Mouse (Mus musculus) limb, embryonic 11.5 days (tissue): ENCODE measurements at regions not wholly inside any gene's neighbourhood (a gene's known extent, or its start where the extent isn't known, plus 50 kb on each side); places are given as distances from the start of the nearest gene placed in this dataset.
A peak's percentile ranks its signal among the peaks of the same experiment; 100 is the strongest.

Experiments
- ATAC-seq: fragments of 200-750 bp; cut with Nextera tagmentation; 2 replicates; pipeline ENCODE4 v1.8.0; 2017; ENCODE audit warnings: low read depth; ENCODE audit not compliant: insufficient number of reproducible peaks, low FRiP score, low TSS enrichment
- DNase-seq: peaks from one replicate; pipeline ENCODE4 v3.0.0-alpha.2; 2015; ENCODE audit warnings: low spot score
- H3K27ac ChIP-seq: fragments of 300-500 bp; sonication (generic); replicated peaks from 2 replicates; pipeline ENCODE4 v1.5.1; 2014; ENCODE audit warnings: low read depth, mild to moderate bottlenecking, low read length
- H3K27me3 ChIP-seq: fragments of 300-500 bp; sonication (generic); 2 replicates; pipeline ENCODE4 v1.6.1; 2014; ENCODE audit warnings: mild to moderate bottlenecking, low read length, mixed read lengths; ENCODE audit not compliant: control insufficient read depth, insufficient read depth
- H3K36me3 ChIP-seq: fragments of 300-500 bp; sonication (generic); 2 replicates; pipeline ENCODE4 v1.6.1; 2014; ENCODE audit warnings: mild to moderate bottlenecking, low read length, moderate library complexity, mixed read lengths; ENCODE audit not compliant: control insufficient read depth, insufficient read depth
- H3K4me1 ChIP-seq: fragments of 300-500 bp; sonication (generic); 2 replicates; pipeline ENCODE4 v1.6.1; 2014; ENCODE audit warnings: low read length, mixed read lengths; ENCODE audit not compliant: control insufficient read depth, insufficient read depth
- H3K4me2 ChIP-seq: fragments of 300-500 bp; sonication (generic); 2 replicates; pipeline ENCODE4 v1.6.1; 2014; ENCODE audit warnings: low read depth, mild to moderate bottlenecking, moderate library complexity; ENCODE audit not compliant: severe bottlenecking
- H3K4me3 ChIP-seq: fragments of 300-500 bp; sonication (generic); 2 replicates; pipeline ENCODE4 v1.5.1; 2014; ENCODE audit warnings: low read depth, low read length
- H3K9ac ChIP-seq: fragments of 300-500 bp; sonication (generic); 2 replicates; pipeline ENCODE4 v1.6.1; 2014; ENCODE audit warnings: mild to moderate bottlenecking, low read length
- H3K9me3 ChIP-seq: fragments of 300-500 bp; sonication (generic); 2 replicates; pipeline ENCODE4 v1.6.1; 2016; ENCODE audit warnings: low read length; ENCODE audit not compliant: control insufficient read depth
- WGBS: fragments of 180-500 bp; shearing (Covaris S2); extraction: QIAGEN DNeasy Blood & Tissue Kit; methylation state at CpG from one replicate; pipeline ENCODE4 v1.1.7; 2014; 5-methylcytosine and 5-hydroxymethylcytosine counted together

DNA sequence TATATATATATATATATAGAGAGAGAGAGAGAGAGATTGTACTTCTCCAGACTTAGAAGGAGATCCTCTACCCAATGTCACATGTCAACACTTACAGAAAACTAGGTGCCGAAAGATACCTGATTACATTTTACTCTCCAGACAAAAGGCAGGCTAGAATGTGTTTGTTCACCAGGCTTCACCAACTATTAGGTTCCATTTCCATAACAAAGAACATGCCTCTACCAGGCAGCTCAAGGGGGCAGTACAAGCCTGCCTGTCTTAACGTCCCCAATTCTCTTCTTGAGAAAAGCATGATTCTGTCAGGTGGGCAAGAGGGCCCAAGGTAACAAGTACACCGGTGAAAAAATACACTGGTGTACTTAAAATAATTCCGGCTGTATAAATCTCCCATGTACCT is 72.8 kb upstream of the Med14 start:
- Histone ChIP-seq H3K27ac (no peak overlapping the region), H3K9ac (no peak overlapping the region), H3K36me3 (no peaks in the 10 kb centered on the region), H3K4me3 (no peak overlapping the region), H3K4me1 (no peaks in the 10 kb centered on the region), H3K27me3 (no peaks in the 10 kb centered on the region), H3K9me3 (no peaks in the 10 kb centered on the region), H3K4me2 (no peak overlapping the region)
- 67% methylated on average over 4 of the region's 4 CpGs for WGBS
- ATAC-seq (no peak), DNase-seq (no peak)

GRCm38 (mm10) chrX:12832709-12833108 is 70.8 kb upstream of the Med14 start:
- 84% methylated on average over 2 of the region's 2 CpGs for WGBS
- ATAC-seq, result no peak

GRCm38 (mm10) chrX:12829165-12829564 is 67.3 kb upstream of the Med14 start:
- WGBS, result 84% methylated on average over 3 of the region's 3 CpGs
- no peak overlapping the region for H3K27ac ChIP-seq

More at GRCm38 (mm10) chrX:12832709-12833108, 70.8 kb upstream of the Med14 start:
- Histone ChIP-seq H3K36me3 (no peaks in the 10 kb centered on the region), H3K27me3 (no peaks in the 10 kb centered on the region), H3K4me1 (no peaks in the 10 kb centered on the region), H3K9me3 (no peaks in the 10 kb centered on the region), H3K9ac (no peak overlapping the region), H3K4me2 (no peak overlapping the region), H3K4me3 (no peak overlapping the region), H3K27ac (no peak overlapping the region)
- DNase-seq, result no peak

DNA sequence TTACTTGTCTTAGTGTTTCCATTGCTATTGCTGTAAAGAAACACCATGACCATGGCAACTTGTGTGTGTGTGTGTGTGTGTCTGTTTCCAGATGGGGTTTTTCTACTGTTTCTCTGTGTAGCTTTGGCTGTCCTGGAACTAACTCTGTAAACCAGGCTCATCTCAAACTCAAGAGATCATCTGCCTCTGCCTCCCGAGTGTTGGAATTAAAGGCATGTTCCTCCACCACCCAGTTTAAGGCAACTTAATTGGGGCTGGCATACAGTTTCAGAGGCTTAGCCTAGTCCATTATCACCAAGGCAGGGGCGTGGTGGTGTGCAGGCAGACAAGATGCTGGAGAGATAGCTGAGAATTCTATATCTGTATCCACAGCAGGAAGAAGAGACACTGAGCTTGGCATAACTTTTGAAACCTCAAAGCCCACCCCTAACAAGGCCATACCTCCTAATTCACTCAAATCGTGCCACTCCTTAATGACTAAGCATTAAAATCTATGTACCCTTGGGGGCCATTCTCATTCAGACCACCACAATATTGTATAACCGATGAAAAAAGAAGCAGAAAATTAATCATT is 65.5 kb upstream of the Med14 start:
- H3K9ac ChIP-seq, result no peak overlapping the region
- H3K36me3 ChIP-seq, result no peaks in the 10 kb centered on the region
- no peaks in the 10 kb centered on the region for H3K4me1 ChIP-seq
- H3K9me3 ChIP-seq, result no peaks in the 10 kb centered on the region
- ATAC-seq, result no peak
- no peak overlapping the region for H3K27ac ChIP-seq
- no peak overlapping the region for H3K4me2 ChIP-seq
- H3K4me3 ChIP-seq, result no peak overlapping the region
- DNase-seq, result no peak
- 89% methylated on average over 4 of the region's 4 CpGs for WGBS
- no peaks in the 10 kb centered on the region for H3K27me3 ChIP-seq

More at GRCm38 (mm10) chrX:12829165-12829564, 67.3 kb upstream of the Med14 start:
- no peak for ATAC-seq
- H3K36me3 ChIP-seq, result no peaks in the 10 kb centered on the region
- no peaks in the 10 kb centered on the region for H3K4me1 ChIP-seq
- no peak overlapping the region for H3K9ac ChIP-seq
- no peaks in the 10 kb centered on the region for H3K27me3 ChIP-seq
- no peak overlapping the region for H3K4me2 ChIP-seq
- no peak for DNase-seq
- H3K9me3 ChIP-seq, result no peaks in the 10 kb centered on the region
- no peak overlapping the region for H3K4me3 ChIP-seq

- no peak overlapping the region for H3K4me2 ChIP-seq
- WGBS, result 85% methylated on average over 4 of the region's 4 CpGs
- H3K9ac ChIP-seq, result no peak overlapping the region
- no peak overlapping the region for H3K4me3 ChIP-seq
- H3K27me3 ChIP-seq, result no peaks in the 10 kb centered on the region
- H3K27ac ChIP-seq, result no peak overlapping the region
- DNase-seq (no peak), ATAC-seq (no peak)
- H3K36me3 ChIP-seq, result no peaks in the 10 kb centered on the region
- H3K4me1 ChIP-seq, result no peaks in the 10 kb centered on the region
- H3K9me3 ChIP-seq, result no peaks in the 10 kb centered on the region
Observed at GRCm38 (mm10) chrX:12826646-12827045, 64.8 kb upstream of the Med14 start.

DNA sequence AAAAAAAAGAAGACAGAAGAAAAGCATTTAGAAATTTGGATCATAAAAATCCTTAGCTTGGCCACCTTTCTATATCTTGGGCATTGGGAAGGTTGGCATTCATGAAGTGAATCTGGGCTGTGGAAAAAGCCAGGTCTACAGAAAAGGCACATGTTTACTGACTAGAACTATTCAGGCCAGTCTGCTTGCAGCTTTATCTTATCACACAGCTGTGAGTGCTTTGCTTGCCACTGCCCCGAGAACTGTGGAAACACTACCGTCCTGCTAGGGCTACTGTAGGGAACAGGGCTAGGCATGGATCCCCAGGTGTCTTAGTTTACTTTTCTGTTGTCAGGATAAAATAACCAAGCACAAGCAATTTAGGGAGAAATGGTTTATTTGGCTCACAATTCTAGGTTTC is 63.4 kb upstream of the Med14 start:
- no peak overlapping the region for H3K9ac ChIP-seq
- no peaks in the 10 kb centered on the region for H3K27me3 ChIP-seq
- no peaks in the 10 kb centered on the region for H3K4me1 ChIP-seq
- ATAC-seq (no peak), DNase-seq (no peak)
- no peaks in the 10 kb centered on the region for H3K36me3 ChIP-seq
- H3K4me3 ChIP-seq, result no peak overlapping the region
- H3K4me2 ChIP-seq, result no peak overlapping the region
- H3K9me3 ChIP-seq, result no peaks in the 10 kb centered on the region
- H3K27ac ChIP-seq, result no peak overlapping the region
- WGBS, result 68% methylated on average over 2 of the region's 2 CpGs

- Histone ChIP-seq H3K4me3 (no peak overlapping the region), H3K9ac (no peak overlapping the region), H3K4me2 (no peak overlapping the region), H3K9me3 (no peaks in the 10 kb centered on the region), H3K4me1 (no peaks in the 10 kb centered on the region), H3K27ac (no peak overlapping the region), H3K36me3 (no peaks in the 10 kb centered on the region), H3K27me3 (no peaks in the 10 kb centered on the region)
- no peak for ATAC-seq
- 80% methylated on average over 5 of the region's 5 CpGs for WGBS
- DNase-seq, result no peak
Observed at GRCm38 (mm10) chrX:12824497-12824896, 62.6 kb upstream of the Med14 start.

- H3K4me2 ChIP-seq, result no peak overlapping the region
- H3K27me3 ChIP-seq, result no peaks in the 10 kb centered on the region
- H3K27ac ChIP-seq, result no peak overlapping the region
- peak; percentile 21 for DNase-seq
- WGBS, result 74% methylated on average over 10 of the region's 10 CpGs
- H3K36me3 ChIP-seq, result no peaks in the 10 kb centered on the region
- no peak overlapping the region for H3K9ac ChIP-seq
- no peaks in the 10 kb centered on the region for H3K4me1 ChIP-seq
- no peak overlapping the region for H3K4me3 ChIP-seq
- no peaks in the 10 kb centered on the region for H3K9me3 ChIP-seq
- ATAC-seq, result no peak
Observed at GRCm38 (mm10) chrX:12822777-12823176, 60.9 kb upstream of the Med14 start.

GRCm38 (mm10) chrX:12813083-12813660 is 51.3 kb upstream of the Med14 start:
- no peaks in the 10 kb centered on the region for H3K4me1 ChIP-seq
- WGBS, result 84% methylated on average over 6 of the region's 6 CpGs
- ATAC-seq, result no peak

More at GRCm38 (mm10) chrX:12813083-12813660, 51.3 kb upstream of the Med14 start:
- Histone ChIP-seq H3K9me3 (no peaks in the 10 kb centered on the region), H3K27ac (no peak overlapping the region), H3K27me3 (no peaks in the 10 kb centered on the region), H3K36me3 (no peaks in the 10 kb centered on the region), H3K4me3 (no peak overlapping the region), H3K4me2 (no peak overlapping the region), H3K9ac (no peak overlapping the region)
- no peak for DNase-seq
